Mouse (Mus musculus) thymus, adult 2 months (tissue): ENCODE results near the gene Ccdc42. TPM values are rescaled to one million over a fixed set of nuclear protein-coding genes. Genes with fewer than 3 reads are reported as not detected.

ENCODE experiments used
- DNase-seq: peaks from one replicate; pipeline ENCODE4 v3.0.0; 2021
- H3K27ac ChIP-seq: fragments of 200-500 bp; 2 replicates; pipeline ENCODE4 v1.5.1; 2012; ENCODE audit warnings: low read length, control low read depth; ENCODE audit not compliant: control insufficient read depth, insufficient read depth
- H3K27me3 ChIP-seq: fragments of 200-500 bp; 2 replicates; pipeline ENCODE4 v1.6.1; 2012; ENCODE audit warnings: mild to moderate bottlenecking, low read length, moderate library complexity, mixed read lengths; ENCODE audit not compliant: control insufficient read depth, insufficient read depth
- H3K36me3 ChIP-seq: fragments of 200-500 bp; 2 replicates; pipeline ENCODE4 v1.6.1; 2012; ENCODE audit warnings: mild to moderate bottlenecking, low read length, moderate library complexity; ENCODE audit not compliant: control insufficient read depth, insufficient read depth
- H3K4me1 ChIP-seq: fragments of 200-500 bp; replicated peaks from 2 replicates; pipeline ENCODE4 v1.6.1; 2012; ENCODE audit warnings: low read length; ENCODE audit not compliant: control insufficient read depth, insufficient read depth
- H3K4me3 ChIP-seq: fragments of 200-500 bp; 2 replicates; pipeline ENCODE4 v1.5.1; 2012; ENCODE audit warnings: mild to moderate bottlenecking, low read length, control low read depth, moderate library complexity; ENCODE audit not compliant: control insufficient read depth, insufficient read depth
- CTCF ChIP-seq: fragments of 200-500 bp; IDR thresholded peaks from 2 replicates; pipeline ENCODE4 v1.5.1; 2012; ENCODE audit warnings: mild to moderate bottlenecking, control low read depth, low read length, moderate library complexity, borderline replicate concordance; ENCODE audit not compliant: control insufficient read depth, poor library complexity, insufficient read depth; ENCODE audit errors: extremely low read depth
- POLR2A ChIP-seq: fragments of 200-500 bp; IDR thresholded peaks from 2 replicates; pipeline ENCODE4 v1.6.1; 2012; ENCODE audit warnings: mild to moderate bottlenecking, low read length, control low read depth, moderate library complexity; ENCODE audit not compliant: control insufficient read depth, poor library complexity, insufficient read depth; ENCODE audit errors: extremely low read depth
- WGBS: fragments of 180-500 bp; shearing (Covaris S2); methylation state at CpG from one replicate; pipeline ENCODE4 v1.1.7; 2018; 5-methylcytosine and 5-hydroxymethylcytosine counted together
- polyA plus RNA-seq: library from polyadenylated mRNA; depleted of rRNA; stranded (reverse); fragments of >200 nt; gene quantifications from 2 replicates; pipeline ENCODE4 v1.2.3, GENCODE M21; 2012

The Ccdc42 gene
- polyA plus RNA-seq, 1 experiment, result not detected

- no peak for TF ChIP-seq CTCF
- TF ChIP-seq POLR2A, result no peak
- WGBS, result 91% methylated on average over 9 of the region's 9 CpGs
- H3K27me3 ChIP-seq, result no peaks in the 10 kb centered on the region
- no peaks in the 10 kb centered on the region for H3K36me3 ChIP-seq
- no peak overlapping the region for H3K4me3 ChIP-seq
- no peak overlapping the region for H3K27ac ChIP-seq
- DNase-seq, result no peak
- H3K4me1 ChIP-seq, result peaks cover 14% of the 10 kb centered on the region
Measured at GRCm38 (mm10) chr11:68601486-68601991, 14.7 kb downstream of the Ccdc42 start.

- TF ChIP-seq POLR2A, result no peak
- TF ChIP-seq CTCF, result no peak
Measured at GRCm38 (mm10) chr11:68602200-68602931, 15.5 kb downstream of the Ccdc42 start.

GRCm38 (mm10) chr11:68607046-68607445, 20.2 kb downstream of the Ccdc42 start:
- Histone ChIP-seq H3K4me1 (peaks cover 5% of the 10 kb centered on the region), H3K36me3 (no peaks in the 10 kb centered on the region), H3K4me3 (no peak overlapping the region), H3K27ac (no peak overlapping the region), H3K27me3 (no peaks in the 10 kb centered on the region)
- 95% methylated on average over 2 of the region's 2 CpGs for WGBS
- no peak for TF ChIP-seq POLR2A
- no peak for TF ChIP-seq CTCF
- DNase-seq, result no peak

More at GRCm38 (mm10) chr11:68602200-68602931, 15.5 kb downstream of the Ccdc42 start:
- Histone ChIP-seq H3K4me3 (no peak overlapping the region), H3K4me1 (peaks cover 14% of the 10 kb centered on the region), H3K27ac (no peak overlapping the region), H3K27me3 (no peaks in the 10 kb centered on the region), H3K36me3 (no peaks in the 10 kb centered on the region)
- no peak for DNase-seq
- 44% methylated on average over 8 of the region's 8 CpGs for WGBS

- DNase-seq, result no peak
- Histone ChIP-seq H3K4me1 (no peaks in the 10 kb centered on the region), H3K36me3 (no peaks in the 10 kb centered on the region), H3K27ac (no peak overlapping the region), H3K27me3 (no peaks in the 10 kb centered on the region), H3K4me3 (no peak overlapping the region)
- WGBS, result 84% methylated on average over 9 of the region's 9 CpGs
- TF ChIP-seq POLR2A (no peak), CTCF (no peak)
Measured at GRCm38 (mm10) chr11:68609910-68610566, 23.2 kb downstream of the Ccdc42 start.

GRCm38 (mm10) chr11:68610567-68610947, 23.7 kb downstream of the Ccdc42 start:
- no peaks in the 10 kb centered on the region for H3K36me3 ChIP-seq
- H3K4me1 ChIP-seq, result no peaks in the 10 kb centered on the region
- TF ChIP-seq POLR2A, result no peak
- TF ChIP-seq CTCF, result no peak
- no peak overlapping the region for H3K4me3 ChIP-seq
- no peaks in the 10 kb centered on the region for H3K27me3 ChIP-seq
- 93% methylated on average over 8 of the region's 8 CpGs for WGBS
- no peak for DNase-seq
- H3K27ac ChIP-seq, result no peak overlapping the region

GRCm38 (mm10) chr11:68613071-68613711, 26.4 kb downstream of the Ccdc42 start:
- Histone ChIP-seq H3K27ac (no peak overlapping the region), H3K4me1 (no peaks in the 10 kb centered on the region), H3K27me3 (no peaks in the 10 kb centered on the region), H3K36me3 (no peaks in the 10 kb centered on the region), H3K4me3 (no peak overlapping the region)
- DNase-seq, result no peak
- TF ChIP-seq POLR2A (no peak), CTCF (no peak)
- WGBS, result 71% methylated on average over 5 of the region's 5 CpGs
